Mouse (Mus musculus) frontal cortex, postnatal 25 days (tissue): Measurements from ENCODE around the gene Nup43.
A peak's percentile ranks its signal among the peaks of the same experiment; 100 is the strongest.

Experiments used
- DNase-seq, 2 experiments: peaks; one replicate each; pipeline ENCODE4 v3.0.0; 2022; ENCODE audit warnings: low spot score in 2 of 2

The Nup43 gene

GRCm38 (mm10) chr10:7682249-7682648 is 14.9 kb downstream of the Nup43 start:
- no peak for DNase-seq

- no peak for DNase-seq
Observed at GRCm38 (mm10) chr10:7686902-7687301, 19.6 kb downstream of the Nup43 start.

GRCm38 (mm10) chr10:7695286-7695685 is 28.0 kb downstream of the Nup43 start:
- no peak for DNase-seq

GRCm38 (mm10) chr10:7700120-7700519 is 32.8 kb downstream of the Nup43 start:
- DNase-seq: no peak

- no peak for DNase-seq
Observed at GRCm38 (mm10) chr10:7702586-7702985, 35.3 kb downstream of the Nup43 start.

- DNase-seq: no peak
Observed at GRCm38 (mm10) chr10:7710121-7710520, 42.8 kb downstream of the Nup43 start.

- DNase-seq: no peak
Observed at GRCm38 (mm10) chr10:7712506-7712905, 45.2 kb downstream of the Nup43 start.

GRCm38 (mm10) chr10:7715056-7715455 is 47.8 kb downstream of the Nup43 start:
- no peak for DNase-seq

- DNase-seq: peak; percentile 74 to 78
Observed at GRCm38 (mm10) chr10:7725751-7726500, 58.6 kb downstream of the Nup43 start, which contains the start of gene Katna1. Gene Katna1 (plus strand): TSS chr10:7726000.

GRCm38 (mm10) chr10:7726501-7726812 is 59.2 kb downstream of the Nup43 start:
- DNase-seq: no peak

- DNase-seq: no peak
Observed at GRCm38 (mm10) chr10:7727011-7727410, 59.7 kb downstream of the Nup43 start.
